Comparison of ENCODE assay signal across 9 mouse cellular contexts in the genomic region with DNA sequence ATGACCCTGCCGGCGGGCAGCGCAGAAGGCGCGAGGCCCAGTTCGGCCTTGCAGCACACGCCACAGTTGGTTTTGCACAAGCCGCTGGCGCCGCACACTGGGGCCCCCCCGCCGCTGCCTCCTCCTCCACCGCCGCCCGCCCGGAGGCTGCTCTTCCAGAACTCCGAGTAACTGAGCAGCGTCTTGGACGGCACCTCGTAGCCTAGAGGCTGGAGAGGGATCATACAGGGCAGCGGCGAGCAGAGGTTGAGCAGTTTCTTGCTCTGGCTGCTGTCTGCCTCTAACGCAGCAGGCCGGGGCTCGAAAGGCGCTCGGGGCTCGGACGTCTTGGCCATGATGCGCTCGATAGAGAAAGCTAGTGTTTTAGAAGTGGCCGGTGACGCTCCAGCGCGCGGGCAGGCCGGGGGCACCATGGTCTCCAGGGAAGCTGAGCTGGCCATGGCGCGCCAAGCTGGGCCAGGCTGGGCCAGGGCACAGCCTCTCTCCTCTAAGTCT. TPM values are rescaled to one million over a fixed set of nuclear protein-coding genes. Genes with fewer than 3 reads are reported as not detected.
A peak's percentile ranks its signal among the peaks of the same experiment; 100 is the strongest.
DNase-seq lines count a peak whose midpoint lies in the region; ATAC-seq lines count a peak whose summit lies in the region.
"Had no signal": no experiment of that assay in that cellular context is flagged by ENCODE, and none has a peak within 500 bp of the region (broad histone marks: within the 10 kb centered on the region; RNA-seq: fewer than 3 reads in every experiment).

No protein-coding gene starts in this region.

- no peak for ATAC-seq in intestine, embryonic 15.5 days
- ATAC-seq in stomach, embryonic 14.5 days (ENCODE audit: insufficient number of reproducible peaks, insufficient read depth, low FRiP score, low read depth) = no peak

- no peak overlapping the region for H3K27ac ChIP-seq in heart, embryonic 10.5 days
- H3K27ac ChIP-seq in intestine, embryonic 15.5 days = no peak overlapping the region
- no peak overlapping the region for H3K27ac ChIP-seq in stomach, embryonic 14.5 days (ENCODE audit: low read length)

- no peaks in the 10 kb centered on the region for H3K36me3 ChIP-seq in heart, embryonic 10.5 days
- no peaks in the 10 kb centered on the region for H3K36me3 ChIP-seq in intestine, embryonic 15.5 days
- no peaks in the 10 kb centered on the region for H3K36me3 ChIP-seq in stomach, embryonic 14.5 days (ENCODE audit: control insufficient read depth, insufficient read depth, low read length)
- H3K36me3 ChIP-seq: G1E had no signal

- intact Hi-C loops in heart, postnatal 14 days (cut with DNase I) = no loop called here

- H3K4me1 ChIP-seq in heart, embryonic 10.5 days = peaks cover 32% of the 10 kb centered on the region
- H3K4me1 ChIP-seq in intestine, embryonic 15.5 days (replicated peaks) = peaks cover 18% of the 10 kb centered on the region
- H3K4me1 ChIP-seq in stomach, embryonic 14.5 days (ENCODE audit: control insufficient read depth, insufficient read depth, low read length) = no peaks in the 10 kb centered on the region; the same call in 1 of the 2 replicates

- peak overlapping the region; percentile 37 for H3K4me3 ChIP-seq in heart, embryonic 10.5 days
- H3K4me3 ChIP-seq in intestine, embryonic 15.5 days (replicated peaks) = 0 out of 2 replicates have a peak overlapping the region, but pooled peaks have one; percentile 11
- H3K4me3 ChIP-seq in stomach, embryonic 14.5 days (ENCODE audit: low read depth, low read length) = peak overlapping the region; percentile 12; the same call in 1 of the 2 replicates

- peak; percentile 76 for DNase-seq in heart, embryonic 10.5 days (ENCODE audit: low spot score)
- no peak for DNase-seq in heart, postnatal 14 days
- DNase-seq in ovary, postnatal 36 days (ENCODE audit: low spot score) = peak; percentile 23
- DNase-seq in ovary, postnatal 10 days (ENCODE audit: low spot score) = no peak
- no peak for DNase-seq in yolk sac, embryonic 10.5 days (ENCODE audit: low spot score)
- DNase-seq in adipocyte (ENCODE audit: low spot score) = no peak

- H3K4me2 ChIP-seq in intestine, embryonic 15.5 days (replicated peaks) = peak overlapping the region; percentile 39
- peak overlapping the region; percentile 16; the same call in 1 of the 2 replicates for H3K4me2 ChIP-seq in stomach, embryonic 14.5 days (replicated peaks; ENCODE audit: low read depth, low read length)

- H3K27me3 ChIP-seq in heart, embryonic 10.5 days (ENCODE audit: insufficient read depth, poor library complexity, severe bottlenecking) = peaks cover 99% of the 10 kb centered on the region
- H3K27me3 ChIP-seq in intestine, embryonic 15.5 days (replicated peaks) = peaks cover 95% of the 10 kb centered on the region
- H3K27me3 ChIP-seq in stomach, embryonic 14.5 days (ENCODE audit: control insufficient read depth, insufficient read depth, low read length) = peaks cover 81% of the 10 kb centered on the region

- H3K9me3 ChIP-seq in heart, embryonic 10.5 days = no peaks in the 10 kb centered on the region
- H3K9me3 ChIP-seq in intestine, embryonic 15.5 days = no peaks in the 10 kb centered on the region
- H3K9me3 ChIP-seq in stomach, embryonic 14.5 days (ENCODE audit: control insufficient read depth, low read depth, low read length) = no peaks in the 10 kb centered on the region

- under 1% methylated on average over 39 of the region's 39 CpGs for WGBS in heart, embryonic 10.5 days
- under 1% methylated on average over 39 of the region's 39 CpGs for WGBS in intestine, embryonic 15.5 days
- WGBS in stomach, embryonic 14.5 days = under 1% methylated on average over 34 of the region's 39 CpGs

- no peak overlapping the region for H3K9ac ChIP-seq in intestine, embryonic 15.5 days
- H3K9ac ChIP-seq in stomach, embryonic 14.5 days (replicated peaks; ENCODE audit: low read depth, low read length) = no peak overlapping the region

RNA-seq across cellular contexts. Expression of gene Fezf2, which starts 3.2 kb away (rescaled TPM):
- not detected in 2 replicates for polyA plus RNA-seq in heart, embryonic 10.5 days (2016; fragmentation: Nextera tagmentation; extraction: Ambion mirVana)
- total RNA-seq in heart, postnatal 14 days (2021) = under 1 TPM in 1 of 2 experiments, not detected in 1; 0.12 TPM
- not detected in 2 replicates for polyA plus RNA-seq in intestine, embryonic 15.5 days (2015; fragmentation: Nextera tagmentation; extraction: Ambion mirVana)
- not detected in 2 replicates for polyA plus RNA-seq in stomach, embryonic 14.5 days (2014; fragmentation: Nextera tagmentation; extraction: Ambion mirVana)
- polyA plus RNA-seq: G1E had no signal

Comparison
In these comparisons a context has a peak if more than half of its experiments do, and no peak if none do; other contexts are left out.
1. DNase-seq: peak in heart, embryonic 10.5 days (single experiment) and ovary, postnatal 36 days (single experiment); none in heart, postnatal 14 days (0 of 2), ovary, postnatal 10 days (single experiment), yolk sac, embryonic 10.5 days (single experiment) and adipocyte (single experiment).
2. Peak in every context shown above with its lines, with median percentiles within 50 percentile points of each other: H3K4me3 ChIP-seq.